Mouse (Mus musculus) midbrain, embryonic 11.5 days (tissue): Measurements from ENCODE around the gene Lhx3. TPM values are rescaled to one million over a fixed set of nuclear protein-coding genes. Genes with fewer than 3 reads are reported as not detected.

Experiments used
- ATAC-seq: fragments of 200-750 bp; cut with Nextera tagmentation; 2 replicates; pipeline ENCODE4 v1.8.0; 2017; ENCODE audit warnings: moderate TSS enrichment, moderate library complexity; ENCODE audit not compliant: low FRiP score
- DNase-seq: peaks from one replicate; pipeline ENCODE4 v3.0.0; 2015; ENCODE audit warnings: low spot score; ENCODE audit errors: missing footprints
- H3K27ac ChIP-seq: fragments of 300-500 bp; sonication (generic); 2 replicates; pipeline ENCODE4 v1.5.1; 2014; ENCODE audit warnings: low read depth, low read length
- H3K27me3 ChIP-seq: fragments of 300-500 bp; sonication (generic); 2 replicates; pipeline ENCODE4 v1.6.1; 2014; ENCODE audit warnings: mild to moderate bottlenecking, low read length, moderate library complexity, mixed read lengths; ENCODE audit not compliant: control insufficient read depth, insufficient read depth
- H3K36me3 ChIP-seq: fragments of 300-500 bp; sonication (generic); 2 replicates; pipeline ENCODE4 v1.6.1; 2014; ENCODE audit warnings: mild to moderate bottlenecking, low read length, moderate library complexity, mixed read lengths; ENCODE audit not compliant: control insufficient read depth, insufficient read depth
- H3K4me1 ChIP-seq: fragments of 300-500 bp; sonication (generic); 2 replicates; pipeline ENCODE4 v1.6.1; 2014; ENCODE audit warnings: low read length; ENCODE audit not compliant: control insufficient read depth, insufficient read depth
- H3K4me2 ChIP-seq: fragments of 300-500 bp; sonication (generic); 2 replicates; pipeline ENCODE4 v1.6.1; 2014; ENCODE audit warnings: mild to moderate bottlenecking, moderate library complexity
- H3K4me3 ChIP-seq: fragments of 300-500 bp; sonication (generic); 2 replicates; pipeline ENCODE4 v1.5.1; 2014; ENCODE audit warnings: low read depth, low read length
- H3K9ac ChIP-seq: fragments of 300-500 bp; sonication (generic); 2 replicates; pipeline ENCODE4 v1.6.1; 2014; ENCODE audit warnings: low read length
- H3K9me3 ChIP-seq: fragments of 300-500 bp; sonication (generic); 2 replicates; pipeline ENCODE4 v1.6.1; 2016; ENCODE audit warnings: low read length; ENCODE audit not compliant: control insufficient read depth
- WGBS: fragments of 180-500 bp; shearing (Covaris S2); extraction: QIAGEN DNeasy Blood & Tissue Kit; methylation state at CpG from one replicate; pipeline ENCODE4 v1.1.7; 2014; 5-methylcytosine and 5-hydroxymethylcytosine counted together
- polyA plus RNA-seq: library from polyadenylated mRNA; unstranded; fragments of >200 nt; fragmentation: Nextera tagmentation; extraction: Ambion mirVana; gene quantifications from 2 replicates; pipeline ENCODE4 v1.2.1, GENCODE M21; 2014

Gene Lhx3
- polyA plus RNA-seq = 0.10 and 0.30 TPM in 2 replicates

GRCm38 (mm10) chr2:26208126-26208789, at the start of gene Lhx3:
Gene Lhx3, minus strand, starts transcription at chr2:26208289.
- DNase-seq (peak; percentile 98), ATAC-seq (peak; percentile 70)
- Histone ChIP-seq H3K4me1 (peaks cover 10% of the 10 kb centered on the region), H3K36me3 (peaks cover 14% of the 10 kb centered on the region), H3K4me2 (no peak within 1 kb of the TSS), H3K27ac (no peak within 1 kb of the TSS), H3K27me3 (peaks cover 52% of the 10 kb centered on the region), H3K9me3 (no peaks in the 10 kb centered on the region), H3K4me3 (no peak within 1 kb of the TSS), H3K9ac (no peak within 1 kb of the TSS)
- WGBS = 6% methylated on average over 19 of the region's 19 CpGs

- WGBS = 88% methylated on average over 16 of the region's 16 CpGs
- Histone ChIP-seq H3K4me1 (no peaks in the 10 kb centered on the region), H3K27ac (no peak overlapping the region), H3K9ac (no peak overlapping the region), H3K27me3 (no peaks in the 10 kb centered on the region), H3K4me3 (no peak overlapping the region), H3K36me3 (no peaks in the 10 kb centered on the region), H3K4me2 (no peak overlapping the region), H3K9me3 (no peaks in the 10 kb centered on the region)
- no peak for ATAC-seq
- peak; percentile 78 for DNase-seq
Measured at GRCm38 (mm10) chr2:26257315-26258096, 49.4 kb upstream of the Lhx3 start.

GRCm38 (mm10) chr2:26254816-26255215, 46.7 kb upstream of the Lhx3 start:
- Histone ChIP-seq H3K27ac (no peak overlapping the region), H3K4me1 (no peaks in the 10 kb centered on the region), H3K36me3 (no peaks in the 10 kb centered on the region), H3K4me3 (no peak overlapping the region), H3K9ac (no peak overlapping the region), H3K27me3 (no peaks in the 10 kb centered on the region), H3K4me2 (no peak overlapping the region), H3K9me3 (no peaks in the 10 kb centered on the region)
- no peak for ATAC-seq
- no peak for DNase-seq
- WGBS = 70% methylated on average over 4 of the region's 4 CpGs

- no peak overlapping the region for H3K9ac ChIP-seq
- no peaks in the 10 kb centered on the region for H3K9me3 ChIP-seq
- ATAC-seq = no peak
- no peaks in the 10 kb centered on the region for H3K27me3 ChIP-seq
- no peak overlapping the region for H3K4me2 ChIP-seq
- H3K36me3 ChIP-seq = no peaks in the 10 kb centered on the region
- 72% methylated on average over 8 of the region's 8 CpGs for WGBS
- no peak overlapping the region for H3K4me3 ChIP-seq
- no peaks in the 10 kb centered on the region for H3K4me1 ChIP-seq
- no peak overlapping the region for H3K27ac ChIP-seq
- DNase-seq = no peak
Measured at GRCm38 (mm10) chr2:26252514-26253206, 44.6 kb upstream of the Lhx3 start.

GRCm38 (mm10) chr2:26247531-26247930, 39.4 kb upstream of the Lhx3 start:
- no peak overlapping the region for H3K4me2 ChIP-seq
- 70% methylated on average over 3 of the region's 3 CpGs for WGBS
- H3K36me3 ChIP-seq = no peaks in the 10 kb centered on the region
- no peaks in the 10 kb centered on the region for H3K4me1 ChIP-seq
- H3K4me3 ChIP-seq = no peak overlapping the region
- H3K9ac ChIP-seq = no peak overlapping the region
- H3K27me3 ChIP-seq = no peaks in the 10 kb centered on the region
- H3K27ac ChIP-seq = no peak overlapping the region
- H3K9me3 ChIP-seq = no peaks in the 10 kb centered on the region
- ATAC-seq (no peak), DNase-seq (peak; percentile 66)

- Histone ChIP-seq H3K4me2 (no peak overlapping the region), H3K4me1 (peaks cover 8% of the 10 kb centered on the region; the same call in 1 of the 2 replicates), H3K27ac (no peak overlapping the region), H3K36me3 (no peaks in the 10 kb centered on the region), H3K4me3 (no peak overlapping the region), H3K27me3 (no peaks in the 10 kb centered on the region), H3K9ac (no peak overlapping the region), H3K9me3 (no peaks in the 10 kb centered on the region)
- peak; percentile 76 for DNase-seq
- ATAC-seq = no peak
- WGBS = 72% methylated on average over 3 of the region's 3 CpGs
Measured at GRCm38 (mm10) chr2:26240841-26241240, 32.8 kb upstream of the Lhx3 start.

- H3K4me3 ChIP-seq = no peak overlapping the region
- ATAC-seq (no peak), DNase-seq (no peak)
- no peaks in the 10 kb centered on the region for H3K36me3 ChIP-seq
- no peak overlapping the region for H3K9ac ChIP-seq
- no peak overlapping the region for H3K4me2 ChIP-seq
- H3K27me3 ChIP-seq = no peaks in the 10 kb centered on the region
- H3K27ac ChIP-seq = no peak overlapping the region
- H3K9me3 ChIP-seq = no peaks in the 10 kb centered on the region
- 75% methylated on average over 9 of the region's 9 CpGs for WGBS
- H3K4me1 ChIP-seq = peaks cover 10% of the 10 kb centered on the region; the same call in 1 of the 2 replicates
Measured at GRCm38 (mm10) chr2:26240330-26240729, 32.2 kb upstream of the Lhx3 start.

GRCm38 (mm10) chr2:26237290-26237782, 29.2 kb upstream of the Lhx3 start, which contains the start of gene Qsox2:
Gene Qsox2, minus strand, starts transcription at chr2:26237525.
- Histone ChIP-seq H3K9ac (peak within 1 kb of the TSS; percentile 94), H3K4me2 (peak within 1 kb of the TSS; percentile 86), H3K27me3 (no peaks in the 10 kb centered on the region), H3K4me1 (peaks cover 14% of the 10 kb centered on the region; the same call in 1 of the 2 replicates), H3K9me3 (no peaks in the 10 kb centered on the region), H3K27ac (no peak within 1 kb of the TSS; the same call in 1 of the 2 replicates), H3K4me3 (peak within 1 kb of the TSS; percentile 95), H3K36me3 (no peaks in the 10 kb centered on the region)
- WGBS = 1% methylated on average over 36 of the region's 36 CpGs
- ATAC-seq (peak; percentile 92), DNase-seq (peak; percentile 99)
